Comparison of ENCODE assay signal across 7 mouse cellular contexts in genomic region chr6:108661412-108661811, GRCm38 (mm10). TPM values are rescaled to one million over a fixed set of nuclear protein-coding genes. Genes with fewer than 3 reads are reported as not detected.
A peak's percentile ranks its signal among the peaks of the same experiment; 100 is the strongest.
DNase-seq lines count a peak whose midpoint lies in the region; ATAC-seq and TF ChIP-seq lines count a peak whose summit lies in the region.

No protein-coding gene starts in this region.

- peaks cover 10% of the 10 kb centered on the region; the same call in 1 of the 2 replicates for H3K4me1 ChIP-seq in embryonic facial prominence, embryonic 12.5 days
- H3K4me1 ChIP-seq in limb, embryonic 14.5 days (ENCODE audit: control insufficient read depth, insufficient read depth, low read length) = peaks cover 15% of the 10 kb centered on the region; the same call in 1 of the 2 replicates
- peaks cover 12% of the 10 kb centered on the region for H3K4me1 ChIP-seq in midbrain, embryonic 16.5 days (ENCODE audit: control insufficient read depth, insufficient read depth, low read length)

- H3K4me3 ChIP-seq in embryonic facial prominence, embryonic 12.5 days = peak overlapping the region; percentile 55
- H3K4me3 ChIP-seq in limb, embryonic 14.5 days (replicated peaks; ENCODE audit: low read length) = peak overlapping the region; percentile 60
- peak overlapping the region; percentile 58 for H3K4me3 ChIP-seq in midbrain, embryonic 16.5 days (ENCODE audit: low read depth, low read length)

- peaks cover 36% of the 10 kb centered on the region for H3K27me3 ChIP-seq in embryonic facial prominence, embryonic 12.5 days
- no peaks in the 10 kb centered on the region; the same call in 1 of the 2 replicates for H3K27me3 ChIP-seq in limb, embryonic 14.5 days (ENCODE audit: control insufficient read depth, insufficient read depth, low read length)
- no peaks in the 10 kb centered on the region; the same call in 1 of the 2 replicates for H3K27me3 ChIP-seq in midbrain, embryonic 16.5 days (ENCODE audit: control insufficient read depth, insufficient read depth, low read depth, low read length)

- H3K4me2 ChIP-seq in embryonic facial prominence, embryonic 12.5 days (replicated peaks) = peak overlapping the region; percentile 99
- peak overlapping the region; percentile 94 for H3K4me2 ChIP-seq in limb, embryonic 14.5 days (replicated peaks; ENCODE audit: low read depth, low read length, severe bottlenecking)
- H3K4me2 ChIP-seq in midbrain, embryonic 16.5 days (ENCODE audit: low read length) = peak overlapping the region; percentile 92

- WGBS in embryonic facial prominence, embryonic 12.5 days = 1% methylated on average over 17 of the region's 17 CpGs
- WGBS in limb, embryonic 14.5 days = 0% methylated on average over 17 of the region's 17 CpGs
- under 1% methylated on average over 17 of the region's 17 CpGs for WGBS in midbrain, embryonic 16.5 days

- peak; percentile 95 for DNase-seq in adrenal gland, postnatal 14 days
- DNase-seq in heart, adult 8-10 months (ENCODE audit: low spot score) = peak; percentile 95
- DNase-seq in kidney, adult 9 months = peak; percentile 95
- DNase-seq in limb, embryonic 14.5 days (ENCODE audit: low spot score) = peak; percentile 88
- peak; percentile 69 to 90 for DNase-seq in spleen, postnatal 10 days (ENCODE audit: low spot score in 2 of 2)

- H3K36me3 ChIP-seq in embryonic facial prominence, embryonic 12.5 days = no peaks in the 10 kb centered on the region
- peaks cover 16% of the 10 kb centered on the region for H3K36me3 ChIP-seq in limb, embryonic 14.5 days (ENCODE audit: control insufficient read depth, insufficient read depth, low read length)
- H3K36me3 ChIP-seq in midbrain, embryonic 16.5 days (ENCODE audit: control insufficient read depth, insufficient read depth, low read length) = peaks cover 3% of the 10 kb centered on the region; the same call in 1 of the 2 replicates

- H3K9ac ChIP-seq in embryonic facial prominence, embryonic 12.5 days = no peak overlapping the region
- H3K9ac ChIP-seq in limb, embryonic 14.5 days (ENCODE audit: low read depth, low read length, severe bottlenecking) = peak overlapping the region; percentile 70
- peak overlapping the region; percentile 69; the same call in 1 of the 2 replicates for H3K9ac ChIP-seq in midbrain, embryonic 16.5 days (ENCODE audit: low read depth, low read length)

- TF ChIP-seq POLR2A in limb, embryonic 14.5 days (IDR thresholded peaks at IDR 0.05; ENCODE audit: borderline replicate concordance, extremely low read depth, insufficient read depth, insufficient read length) = no peak

- no peaks in the 10 kb centered on the region for H3K9me3 ChIP-seq in embryonic facial prominence, embryonic 12.5 days
- H3K9me3 ChIP-seq in limb, embryonic 14.5 days (ENCODE audit: control insufficient read depth, low read length) = no peaks in the 10 kb centered on the region
- no peaks in the 10 kb centered on the region for H3K9me3 ChIP-seq in midbrain, embryonic 16.5 days (replicated peaks; ENCODE audit: control insufficient read depth, low read length, poor library complexity, severe bottlenecking)

- H3K27ac ChIP-seq in embryonic facial prominence, embryonic 12.5 days = no peak overlapping the region
- H3K27ac ChIP-seq in limb, embryonic 14.5 days (replicated peaks; ENCODE audit: low read depth, low read length) = no peak overlapping the region
- peak overlapping the region; percentile 87 for H3K27ac ChIP-seq in midbrain, embryonic 16.5 days (ENCODE audit: low read length)

- no peak for ATAC-seq in embryonic facial prominence, embryonic 12.5 days (ENCODE audit: insufficient number of reproducible peaks, insufficient read depth, low FRiP score, low TSS enrichment)
- no peak for ATAC-seq in limb, embryonic 14.5 days (ENCODE audit: low FRiP score, low read depth)
- no peak for ATAC-seq in midbrain, embryonic 16.5 days

RNA-seq across cellular contexts. Expression of gene Bhlhe40, which starts 1.0 kb away (rescaled TPM):
- total RNA-seq in adrenal gland, postnatal 14 days (2021) = 67.2 and 108 TPM in 2 replicates
- polyA plus RNA-seq in embryonic facial prominence, embryonic 12.5 days (2016; fragmentation: Nextera tagmentation; extraction: Ambion mirVana) = 3.1 and 3.6 TPM in 2 replicates
- 10 to 100 TPM; 48.6 to 66.7 (median 51.4) TPM for total RNA-seq in heart, adult 8-10 months (2022)
- polyA plus RNA-seq in limb, embryonic 14.5 days (2012; rRNA removed) = 10.8 and 11.9 TPM in 2 replicates
- polyA plus RNA-seq in limb, embryonic 14.5 days (2014; fragmentation: Nextera tagmentation; extraction: Ambion mirVana) = 27.6 and 31.7 TPM in 2 replicates
- polyA plus RNA-seq in midbrain, embryonic 16.5 days (2015; fragmentation: Nextera tagmentation; extraction: Ambion mirVana) = 6.6 and 7.8 TPM in 2 replicates
